Comparison of ENCODE assay signal across 8 mouse cellular contexts in the genomic region with DNA sequence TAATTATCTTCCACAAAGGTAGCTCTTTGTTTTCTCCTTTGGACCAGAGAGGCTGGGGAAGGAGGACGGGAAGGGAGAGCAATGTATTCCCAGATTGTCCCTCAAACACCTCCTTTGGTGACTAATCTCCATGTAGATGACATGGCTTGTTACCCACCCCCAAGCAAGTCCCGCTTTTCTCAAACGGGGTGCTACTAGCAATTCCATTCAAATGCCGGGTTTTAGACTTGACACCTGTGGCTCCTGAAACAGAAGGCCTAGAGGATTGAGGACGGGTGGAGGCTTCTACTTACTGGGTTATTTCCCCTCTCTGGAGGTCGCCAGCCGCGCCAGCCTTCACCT. TPM values are rescaled to one million over a fixed set of nuclear protein-coding genes. Genes with fewer than 3 reads are reported as not detected.
DNase-seq lines count a peak whose midpoint lies in the region; ATAC-seq and TF ChIP-seq lines count a peak whose summit lies in the region.

No protein-coding gene starts in this region.

- 9% methylated on average over 8 of the region's 8 CpGs for WGBS in heart, adult 2 months
- 2% methylated on average over 8 of the region's 8 CpGs for WGBS in forebrain, embryonic 10.5 days
- WGBS in liver, embryonic 13.5 days (ENCODE audit: insufficient replicate concordance), result 14% methylated on average over 8 of the region's 8 CpGs

- peak overlapping the region; percentile 99 for H3K4me2 ChIP-seq in liver, embryonic 13.5 days

- intact Hi-C loops in heart, adult 2 months (cut with DNase I), result loop anchor here (2.0 kb wide), 1 partner anchor 39 kb away; no protein-coding TSS in a partner anchor
- intact Hi-C loops in heart, postnatal 14 days (cut with DNase I), result loop anchor here (5.0 kb wide), 2 partner anchors 35 to 40 kb away; a partner anchor contains a TSS

- no peak for DNase-seq in heart, adult 2 months
- no peak for DNase-seq in heart, postnatal 14 days
- DNase-seq in 416B (ENCODE audit: low read depth), result peak; percentile 25
- DNase-seq in forebrain, embryonic 10.5 days (ENCODE audit: extremely low spot score, low spot score), result no peak
- DNase-seq in liver, embryonic 13.5 days, result no peak
- DNase-seq in adrenal gland, adult 18-20 months (ENCODE audit: low spot score in 2 of 2), result no peak
- DNase-seq in thymus, postnatal 10 days (ENCODE audit: low spot score in 2 of 2), result no peak
- DNase-seq in adrenal gland, postnatal 10 days, result no peak

- H3K79me2 ChIP-seq in heart, adult 2 months (replicated peaks; ENCODE audit: control insufficient read depth, insufficient read depth, low read length), result peaks cover 4% of the 10 kb centered on the region; the same call in 1 of the 2 replicates

- H3K4me1 ChIP-seq in heart, adult 2 months (ENCODE audit: control insufficient read depth, insufficient read depth, low read length), result peaks cover 3% of the 10 kb centered on the region; the same call in 1 of the 2 replicates
- peaks cover 37% of the 10 kb centered on the region for H3K4me1 ChIP-seq in forebrain, embryonic 10.5 days
- peaks cover 41% of the 10 kb centered on the region for H3K4me1 ChIP-seq in liver, embryonic 13.5 days (replicated peaks)

- peak overlapping the region; percentile 96 for H3K27ac ChIP-seq in heart, adult 2 months
- H3K27ac ChIP-seq in forebrain, embryonic 10.5 days, result peak overlapping the region; percentile 98
- no peak overlapping the region for H3K27ac ChIP-seq in liver, embryonic 13.5 days

- no peaks in the 10 kb centered on the region; the same call in 1 of the 2 replicates for H3K36me3 ChIP-seq in heart, adult 2 months (ENCODE audit: control insufficient read depth, insufficient read depth, low read length)
- peaks cover 48% of the 10 kb centered on the region for H3K36me3 ChIP-seq in forebrain, embryonic 10.5 days (replicated peaks)
- H3K36me3 ChIP-seq in liver, embryonic 13.5 days, result no peaks in the 10 kb centered on the region

- peak overlapping the region; percentile 99 for H3K4me3 ChIP-seq in heart, adult 2 months
- H3K4me3 ChIP-seq in forebrain, embryonic 10.5 days, result peak overlapping the region; percentile 67
- H3K4me3 ChIP-seq in liver, embryonic 13.5 days (replicated peaks), result peak overlapping the region; percentile 87

- TF ChIP-seq EP300 in heart, adult 2 months (IDR thresholded peaks at IDR 0.05; ENCODE audit: insufficient read depth, low read depth, low read length), result no peak

- H3K9ac ChIP-seq in heart, adult 2 months (ENCODE audit: low read depth, low read length), result peak overlapping the region; percentile 93
- H3K9ac ChIP-seq in liver, embryonic 13.5 days, result peak overlapping the region; percentile 89

- TF ChIP-seq CTCF in heart, adult 2 months (IDR thresholded peaks at IDR 0.05), result no peak

- TF ChIP-seq POLR2A in heart, adult 2 months (IDR thresholded peaks at IDR 0.05; ENCODE audit: insufficient read depth, low read depth, low read length), result no peak

- ATAC-seq in liver, embryonic 13.5 days (ENCODE audit: low read depth), result no peak

- no peaks in the 10 kb centered on the region for H3K27me3 ChIP-seq in heart, adult 2 months (ENCODE audit: control insufficient read depth, insufficient read depth, low read length)
- H3K27me3 ChIP-seq in forebrain, embryonic 10.5 days (ENCODE audit: poor library complexity, severe bottlenecking), result no peaks in the 10 kb centered on the region
- H3K27me3 ChIP-seq in liver, embryonic 13.5 days, result no peaks in the 10 kb centered on the region

- H3K9me3 ChIP-seq in forebrain, embryonic 10.5 days, result peaks cover 11% of the 10 kb centered on the region; the same call in 1 of the 2 replicates
- H3K9me3 ChIP-seq in liver, embryonic 13.5 days (replicated peaks), result no peaks in the 10 kb centered on the region

RNA-seq across cellular contexts. Expression of a gene that starts 0.9 kb away (rescaled TPM):
- total RNA-seq in heart, adult 2 months (2021), result 10 to 100 TPM; 11.6 to 14.0 TPM
- 12.4 and 13.4 TPM in 2 replicates for polyA plus RNA-seq in heart, adult 2 months (2012; rRNA removed)
- total RNA-seq in heart, postnatal 14 days (2021), result 10 to 100 TPM; 21.8 to 23.2 TPM
- 44.5 and 45.0 TPM in 2 replicates for polyA plus RNA-seq in forebrain, embryonic 10.5 days (2016; fragmentation: Nextera tagmentation; extraction: Ambion mirVana)
- 3.7 and 4.7 TPM in 2 replicates for polyA plus RNA-seq in liver, embryonic 13.5 days (2015; fragmentation: Nextera tagmentation; extraction: Ambion mirVana)
- 10 to 100 TPM; 19.9 to 22.7 TPM for total RNA-seq in adrenal gland, adult 18-20 months (2021)
- 10 to 100 TPM; 23.2 to 23.8 TPM for total RNA-seq in adrenal gland, postnatal 10 days (2021)

RNA-seq across cellular contexts. Expression of a gene that starts 35.5 kb away (rescaled TPM):
- total RNA-seq in heart, adult 2 months (2021), result 10 to 100 TPM; 13.1 to 13.4 TPM
- 16.4 and 25.7 TPM in 2 replicates for polyA plus RNA-seq in heart, adult 2 months (2012; rRNA removed)
- total RNA-seq in heart, postnatal 14 days (2021), result 10 to 100 TPM; 23.7 to 23.8 TPM
- polyA plus RNA-seq in forebrain, embryonic 10.5 days (2016; fragmentation: Nextera tagmentation; extraction: Ambion mirVana), result 5.2 TPM in 2 replicates
- 0.93 and 1.00 TPM in 2 replicates for polyA plus RNA-seq in liver, embryonic 13.5 days (2015; fragmentation: Nextera tagmentation; extraction: Ambion mirVana)
- 10 to 100 TPM; 17.1 to 20.0 TPM for total RNA-seq in adrenal gland, adult 18-20 months (2021)
- total RNA-seq in adrenal gland, postnatal 10 days (2021), result 10 to 100 TPM; 29.6 to 37.6 TPM

RNA-seq across cellular contexts. Expression of a gene that starts 40.2 kb away (rescaled TPM):
- 10 to 100 TPM; 46.2 to 53.8 TPM for total RNA-seq in heart, adult 2 months (2021)
- polyA plus RNA-seq in heart, adult 2 months (2012; rRNA removed), result 53.1 and 56.7 TPM in 2 replicates
- total RNA-seq in heart, postnatal 14 days (2021), result 10 to 100 TPM; 51.9 to 55.4 TPM
- 38.2 and 41.4 TPM in 2 replicates for polyA plus RNA-seq in forebrain, embryonic 10.5 days (2016; fragmentation: Nextera tagmentation; extraction: Ambion mirVana)
- polyA plus RNA-seq in liver, embryonic 13.5 days (2015; fragmentation: Nextera tagmentation; extraction: Ambion mirVana), result 17.7 and 21.0 TPM in 2 replicates
- 10 to 100 TPM; 63.5 to 64.0 TPM for total RNA-seq in adrenal gland, adult 18-20 months (2021)
- 10 to 100 TPM; 61.8 to 73.3 TPM for total RNA-seq in adrenal gland, postnatal 10 days (2021)
